Mouse (Mus musculus): ENCODE data around the gene Ctnna3. TPM values are rescaled to one million over a fixed set of nuclear protein-coding genes. Genes with fewer than 3 reads are reported as not detected.

Ctnna3 gene
- polyA plus RNA-seq, 1 experiment: not detected

DNA sequence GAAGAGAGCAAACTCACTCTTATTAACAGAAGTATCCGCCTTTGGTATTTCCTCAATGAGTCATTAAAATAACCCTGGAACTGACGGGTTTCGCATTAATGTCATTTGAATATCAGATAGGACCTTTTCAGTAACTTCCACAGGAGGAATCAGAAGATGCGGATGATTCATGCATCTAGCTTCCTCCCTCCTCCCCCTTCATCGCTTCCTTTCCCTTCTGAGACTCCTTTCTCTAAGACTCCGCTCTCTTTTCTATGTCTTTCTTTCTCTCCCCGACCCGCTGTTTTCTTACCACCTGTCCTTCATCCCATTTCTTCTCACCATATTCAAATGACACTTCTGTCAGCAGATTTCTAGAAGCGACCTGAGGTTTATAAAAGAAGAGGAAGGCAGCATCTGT is 572.1 kb downstream of the Ctnna3 start:
- no peak for TF ChIP-seq GATA1 (IDR thresholded peaks at IDR 0.05; ENCODE audit: low read length)

DNA sequence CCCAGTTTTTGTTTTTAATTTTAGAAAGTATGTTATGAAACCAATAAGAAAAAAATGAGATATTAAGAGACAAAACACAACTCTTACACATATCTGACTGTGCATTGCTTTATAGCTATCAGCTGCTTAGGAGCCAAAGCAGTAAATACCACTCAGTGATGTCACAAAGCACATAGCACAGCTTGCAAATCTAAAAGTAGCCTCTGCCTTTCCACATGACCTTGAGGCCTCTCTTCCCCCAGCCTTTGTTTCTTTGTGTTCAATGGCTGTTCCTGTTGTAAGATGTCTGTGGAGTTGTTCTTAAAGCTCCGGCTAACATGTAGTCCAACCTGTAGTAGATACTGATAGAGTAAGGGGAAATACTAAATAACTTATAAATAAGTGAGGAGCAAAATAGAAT is 590.4 kb downstream of the Ctnna3 start:
- no peak for TF ChIP-seq GATA1 (IDR thresholded peaks at IDR 0.05; ENCODE audit: low read length)

DNA sequence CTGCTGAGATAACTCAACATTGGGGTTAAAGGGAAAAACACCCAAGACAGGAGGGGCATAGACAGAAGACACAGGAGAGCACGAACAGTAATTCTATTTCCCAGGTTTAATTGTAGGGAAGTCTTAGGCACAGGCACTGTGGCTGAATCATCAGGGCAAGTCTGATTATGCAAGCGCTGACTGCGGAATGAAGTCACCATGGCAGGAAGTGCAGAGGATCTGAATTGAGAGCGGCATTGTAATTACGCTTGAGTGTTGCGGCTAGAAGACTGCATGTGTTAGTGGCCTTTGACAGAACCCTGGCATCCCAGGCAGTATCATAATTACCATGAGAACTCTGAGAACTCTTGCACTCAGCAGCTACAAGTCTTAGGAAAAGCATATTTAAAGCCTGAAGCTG is 593.4 kb downstream of the Ctnna3 start:
- TF ChIP-seq GATA1 (IDR thresholded peaks at IDR 0.05; ENCODE audit: low read length): no peak

DNA sequence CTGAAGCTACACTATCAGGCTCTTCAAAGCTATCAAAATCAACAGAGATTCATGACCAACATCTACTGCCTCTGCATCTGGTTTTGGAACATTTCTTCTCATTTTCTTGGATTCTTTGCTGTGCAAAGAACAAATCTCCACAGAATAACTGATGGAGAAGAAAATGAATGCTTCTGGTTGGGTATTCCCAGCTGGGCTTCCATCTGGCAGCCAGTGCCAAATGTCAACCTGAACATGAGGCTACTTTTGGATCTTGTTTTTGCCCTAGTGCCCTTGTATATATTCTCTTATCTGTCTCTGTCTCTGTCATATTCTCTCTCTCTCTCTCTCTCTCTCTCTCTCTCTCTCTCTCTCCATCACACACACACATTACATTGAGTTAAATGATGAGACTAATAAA is 601.0 kb downstream of the Ctnna3 start:
- TF ChIP-seq GATA1 (IDR thresholded peaks at IDR 0.05; ENCODE audit: low read length): no peak

DNA sequence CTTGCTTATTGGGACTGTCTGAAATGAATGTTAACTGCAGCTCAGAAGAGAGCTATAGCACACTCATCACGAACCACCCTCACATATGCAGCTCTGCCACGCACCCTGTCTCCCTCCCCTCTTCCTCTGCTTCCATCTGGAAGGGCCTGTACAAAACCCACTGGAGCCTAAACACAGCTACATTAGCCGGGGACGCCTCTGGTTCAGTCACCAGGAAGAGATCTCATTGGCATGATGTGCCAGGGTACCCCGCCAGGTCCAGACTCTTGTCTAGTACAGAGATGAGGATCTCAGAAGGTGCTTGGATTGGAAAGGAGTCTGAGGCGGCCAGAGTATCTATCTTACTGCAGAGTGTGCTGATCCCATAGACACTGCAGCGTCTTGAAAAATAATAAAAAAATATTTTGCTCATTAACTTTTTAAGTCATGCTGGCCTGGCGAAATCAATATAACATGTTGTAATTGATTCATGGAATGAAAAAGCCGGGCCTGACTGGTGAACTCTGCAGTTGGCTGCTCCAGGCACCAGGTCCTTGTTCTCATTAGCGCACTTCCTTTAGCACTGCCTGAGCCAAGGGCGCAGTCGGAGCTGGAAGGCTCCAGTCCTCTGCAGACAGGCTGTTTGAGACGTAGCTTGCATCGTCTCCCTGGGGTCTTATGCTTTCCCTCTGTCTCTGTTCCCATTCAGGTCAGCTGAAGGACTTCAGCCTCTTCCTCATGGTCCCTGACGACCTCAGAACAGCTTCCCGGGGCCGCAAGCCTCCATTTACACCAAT is 610.0 kb downstream of the Ctnna3 start:
- TF ChIP-seq GATA1 (IDR thresholded peaks at IDR 0.05; ENCODE audit: low read length): no peak

DNA sequence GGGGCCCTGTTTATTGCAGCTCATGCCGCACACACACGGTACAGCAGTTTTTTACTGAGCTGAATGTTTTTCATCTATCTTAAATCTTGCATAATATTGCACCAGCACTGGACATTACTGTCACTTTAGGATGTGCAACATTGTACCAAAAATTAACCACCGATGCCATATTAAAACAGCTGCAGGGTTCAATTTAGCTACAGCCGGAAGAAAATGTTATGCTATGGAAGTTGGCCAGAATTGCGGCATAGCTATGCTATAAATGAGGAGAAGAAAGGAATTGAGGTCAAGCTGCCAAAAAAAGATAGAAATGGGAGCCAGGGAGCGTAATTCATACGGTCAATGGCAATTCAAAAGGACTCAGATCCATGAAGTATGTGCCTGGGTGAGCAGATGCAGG is 611.3 kb downstream of the Ctnna3 start:
- TF ChIP-seq GATA1 (IDR thresholded peaks at IDR 0.05; ENCODE audit: low read length): no peak

DNA sequence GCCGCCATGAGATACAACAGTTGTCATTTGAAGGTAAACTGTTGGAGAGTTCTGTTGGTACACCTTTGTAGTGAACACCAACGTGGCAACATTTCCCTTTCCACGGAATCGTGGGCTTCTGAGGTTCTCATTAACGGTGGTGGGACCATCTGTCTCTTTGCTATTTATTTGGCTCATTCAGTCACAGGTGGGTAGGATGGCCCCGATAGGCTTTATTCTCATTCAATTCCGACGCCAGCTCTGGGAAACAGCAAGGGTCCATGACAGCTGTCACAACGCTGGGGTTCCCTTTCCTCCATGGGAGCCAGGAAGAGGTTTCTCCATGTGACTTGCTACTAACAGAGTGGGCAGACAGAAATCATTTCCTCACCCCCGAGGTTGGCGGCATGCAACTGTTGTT is 612.0 kb downstream of the Ctnna3 start:
- no peak for TF ChIP-seq GATA1 (IDR thresholded peaks at IDR 0.05; ENCODE audit: low read length)

DNA sequence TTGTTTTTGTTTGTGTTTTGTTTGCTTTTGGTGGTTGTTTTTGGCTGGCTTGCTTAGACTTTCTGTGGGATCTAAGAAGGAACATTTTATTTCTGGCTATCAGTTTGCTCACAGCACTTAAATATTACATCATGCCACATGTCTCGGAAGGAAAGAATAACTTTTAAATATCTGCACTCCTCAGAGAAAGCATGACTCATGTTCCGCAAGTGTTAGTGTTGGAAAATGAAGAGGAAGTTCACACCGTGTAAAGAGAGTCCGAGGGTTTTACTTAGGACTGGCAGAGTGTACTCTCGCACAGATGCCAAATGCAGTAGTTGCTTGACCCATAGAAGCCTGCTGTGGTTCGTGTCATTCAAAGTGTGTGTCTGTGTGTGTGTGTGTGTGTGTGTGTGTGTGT is 619.3 kb downstream of the Ctnna3 start:
- TF ChIP-seq GATA1 (IDR thresholded peaks at IDR 0.05; ENCODE audit: low read length): no peak

DNA sequence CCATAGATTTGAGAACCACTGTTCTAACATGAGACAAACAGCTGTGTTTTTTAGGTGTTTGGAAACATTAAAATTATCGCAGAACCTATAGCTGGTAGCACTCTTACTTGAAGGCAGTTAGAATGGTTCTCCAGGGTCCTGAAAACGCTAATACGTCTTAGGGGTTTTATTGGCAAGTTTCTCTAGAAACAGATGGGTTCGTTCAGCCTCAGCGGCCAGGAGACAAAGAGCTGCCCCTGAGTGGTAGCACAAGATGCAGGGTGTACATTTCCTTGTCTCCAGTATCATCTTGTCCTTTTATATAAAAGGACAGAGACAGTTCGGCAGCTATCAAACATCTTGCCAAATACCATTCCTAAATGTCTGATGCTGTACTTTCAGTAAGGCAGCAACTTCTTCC is 620.0 kb downstream of the Ctnna3 start:
- TF ChIP-seq GATA1 (IDR thresholded peaks at IDR 0.05; ENCODE audit: low read length): no peak

DNA sequence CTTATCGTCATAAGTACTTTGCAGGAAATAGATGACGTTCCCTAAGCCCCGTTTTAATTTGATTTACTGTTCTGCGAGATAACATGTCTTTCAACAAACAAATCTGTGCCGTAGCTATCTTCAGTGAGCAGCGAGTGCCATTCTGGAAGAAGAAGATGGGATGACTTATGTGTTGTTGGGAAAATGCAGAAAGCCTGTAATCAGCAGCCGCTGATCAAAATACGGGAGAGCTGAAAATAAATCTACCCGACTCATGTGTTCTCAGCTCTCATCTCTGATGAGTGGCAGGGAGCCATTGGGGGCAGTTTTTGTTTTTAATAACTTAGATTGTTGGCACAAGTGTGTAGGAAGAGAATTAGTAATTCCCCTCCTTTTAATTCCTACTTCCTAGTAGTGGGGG is 633.8 kb downstream of the Ctnna3 start:
- no peak for TF ChIP-seq GATA1 (IDR thresholded peaks at IDR 0.05; ENCODE audit: low read length)

DNA sequence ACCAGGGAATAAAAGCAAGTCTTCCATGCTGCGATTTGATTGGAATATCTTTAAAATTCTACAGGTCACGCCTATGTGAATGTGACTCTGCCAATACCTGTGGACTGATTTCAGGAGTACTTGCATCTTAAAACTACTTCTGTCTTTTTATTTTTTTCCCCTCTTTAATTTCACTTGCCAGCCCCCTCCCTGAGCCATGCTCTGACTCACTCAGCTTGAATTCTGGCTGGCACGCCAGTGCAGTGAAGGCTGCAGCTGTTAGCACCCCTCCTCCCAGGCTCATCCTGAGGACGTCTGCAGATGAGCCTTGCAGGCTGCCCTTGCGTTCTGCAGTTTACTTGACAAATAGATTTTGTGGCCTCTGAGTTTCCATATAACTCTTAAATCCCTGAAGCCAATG is 646.0 kb downstream of the Ctnna3 start:
- TF ChIP-seq GATA1 (IDR thresholded peaks at IDR 0.05; ENCODE audit: low read length): no peak

DNA sequence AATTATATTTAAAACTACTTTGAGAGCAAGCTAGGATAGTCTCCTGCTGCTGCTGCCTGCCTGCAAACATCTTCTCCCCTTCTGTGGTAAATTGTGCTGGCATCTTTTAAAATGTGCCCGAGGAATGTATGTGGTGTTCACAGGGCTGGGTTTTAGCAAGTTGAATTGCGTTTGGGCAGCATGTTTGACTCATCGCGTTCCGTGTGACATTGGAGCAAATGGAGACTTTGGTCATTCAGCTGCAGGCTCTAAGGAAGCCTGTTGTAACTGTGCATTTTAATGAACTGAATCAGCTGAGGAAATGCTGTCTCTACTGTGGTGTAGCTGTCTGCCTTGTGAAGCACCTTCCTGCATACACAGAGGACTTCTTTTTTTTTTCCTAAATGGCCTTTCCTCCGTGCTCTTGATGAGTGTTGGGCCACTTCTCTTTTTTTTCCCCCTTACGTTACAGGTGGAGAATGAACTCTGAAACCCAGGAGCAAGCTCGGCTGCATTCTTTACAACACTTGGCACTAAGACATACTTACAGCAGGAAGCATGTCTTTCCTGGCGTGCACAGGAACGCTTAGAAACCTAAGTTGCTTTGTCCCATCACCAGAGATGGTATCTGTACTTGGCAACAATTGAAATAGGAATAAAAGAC is 646.6 kb downstream of the Ctnna3 start:
- no peak for TF ChIP-seq GATA1 (IDR thresholded peaks at IDR 0.05; ENCODE audit: low read length)

DNA sequence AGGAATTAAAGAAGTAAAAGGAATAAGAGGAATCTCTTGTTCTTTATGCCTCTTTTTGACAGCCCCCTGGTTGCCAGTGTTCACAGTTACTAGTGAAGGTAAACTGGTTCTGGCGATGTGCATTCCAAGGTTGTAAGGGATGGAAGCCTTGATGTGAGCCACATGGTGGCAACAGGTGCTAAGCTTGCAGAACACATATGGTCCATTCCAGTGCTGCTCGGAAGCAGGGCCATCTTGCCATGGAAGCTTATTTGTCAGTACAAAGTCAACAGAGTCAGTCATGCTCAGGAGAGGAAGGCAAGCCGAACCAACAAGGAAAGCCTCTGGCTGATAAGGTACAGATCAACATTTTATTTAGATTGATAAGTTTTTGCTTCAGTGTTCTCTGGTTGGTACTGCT is 652.4 kb downstream of the Ctnna3 start:
- no peak for TF ChIP-seq GATA1 (IDR thresholded peaks at IDR 0.05; ENCODE audit: low read length)

DNA sequence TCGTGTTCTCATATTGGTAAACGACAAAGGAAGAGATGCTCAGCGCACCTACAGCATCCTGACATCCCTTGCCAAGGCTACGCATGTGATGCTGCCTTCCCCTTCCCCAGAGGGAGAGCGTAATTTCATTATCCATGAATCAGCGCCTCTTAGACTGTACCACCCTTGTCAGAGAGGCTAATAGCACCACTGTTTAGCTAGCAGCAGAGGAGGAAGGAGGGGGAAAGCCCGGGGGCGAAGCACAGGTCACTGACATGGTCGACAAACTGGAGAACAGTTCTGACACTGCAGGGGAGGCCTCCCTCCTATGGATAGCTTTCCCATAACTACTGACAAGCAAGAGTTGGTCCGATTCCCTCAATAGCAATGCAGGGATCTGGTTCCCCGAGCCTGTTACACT is 653.9 kb downstream of the Ctnna3 start:
- no peak for TF ChIP-seq GATA1 (IDR thresholded peaks at IDR 0.05; ENCODE audit: low read length)

DNA sequence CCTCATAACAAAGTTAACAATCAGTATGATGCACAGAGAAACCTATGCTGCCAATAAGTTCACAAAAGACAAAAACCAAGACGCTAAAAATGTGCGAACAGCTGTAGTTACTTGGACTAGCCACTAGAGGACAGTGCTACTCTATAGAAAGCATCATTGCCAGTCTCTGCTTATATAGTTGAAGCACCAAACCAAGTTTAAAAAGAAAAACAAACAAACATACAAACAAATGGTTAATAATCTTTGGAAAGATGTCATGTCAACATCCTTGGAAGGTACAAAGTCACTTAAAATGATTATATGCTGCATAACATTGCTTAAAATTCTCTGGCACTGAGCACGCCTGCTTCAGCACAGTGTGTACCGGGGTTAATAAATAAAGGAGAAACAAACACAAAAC is 654.6 kb downstream of the Ctnna3 start:
- no peak for TF ChIP-seq GATA1 (IDR thresholded peaks at IDR 0.05; ENCODE audit: low read length)

DNA sequence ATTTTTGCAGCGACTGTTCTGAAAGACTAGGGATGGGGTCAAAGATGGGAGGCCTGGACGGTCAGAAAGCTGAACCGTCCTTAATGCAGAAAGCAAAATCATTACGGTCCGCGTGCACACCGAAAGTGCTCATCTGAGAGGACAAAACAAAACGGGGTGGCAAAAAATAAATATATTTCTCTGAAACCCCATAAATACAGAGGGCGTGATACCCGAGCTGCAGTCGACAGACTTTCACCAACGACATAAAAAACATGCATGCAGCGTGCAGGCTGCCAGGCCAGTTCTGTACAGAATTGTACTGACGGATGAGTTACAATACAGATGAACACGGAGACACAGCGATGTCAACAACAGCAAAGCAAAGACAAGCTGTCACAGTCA is 656.3 kb downstream of the Ctnna3 start:
- TF ChIP-seq GATA1 (IDR thresholded peaks at IDR 0.05; ENCODE audit: low read length): no peak

Data from G1E-ER4 (cell line).